ENCODE assay signal across 8 mouse cellular contexts in genomic region chr2:172940799-172941163, GRCm38 (mm10). TPM values are rescaled to one million over a fixed set of nuclear protein-coding genes. Genes with fewer than 3 reads are reported as not detected.
DNase-seq lines count a peak whose midpoint lies in the region; ATAC-seq and TF ChIP-seq lines count a peak whose summit lies in the region.

No protein-coding gene starts in this region.

- peaks cover 50% of the 10 kb centered on the region for H3K27me3 ChIP-seq in heart, postnatal 0 days (ENCODE audit: control insufficient read depth, insufficient read depth, low read length)
- H3K27me3 ChIP-seq in hindbrain, embryonic 12.5 days = peaks cover 96% of the 10 kb centered on the region
- H3K27me3 ChIP-seq in liver, postnatal 0 days (ENCODE audit: insufficient read depth, low read length) = peaks cover 61% of the 10 kb centered on the region

- ATAC-seq in heart, postnatal 0 days (ENCODE audit: insufficient read depth, low read depth) = 0 out of 2 replicates have a peak, but pooled peaks have one; percentile 3
- ATAC-seq in hindbrain, embryonic 12.5 days (ENCODE audit: low FRiP score) = 0 out of 2 replicates have a peak, but pooled peaks have one; percentile 1
- ATAC-seq in liver, postnatal 0 days = no peak

- H3K4me2 ChIP-seq in heart, postnatal 0 days (ENCODE audit: low read depth, low read length) = peak overlapping the region; percentile 93
- peak overlapping the region; percentile 83 for H3K4me2 ChIP-seq in hindbrain, embryonic 12.5 days (replicated peaks)
- peak overlapping the region; percentile 72 for H3K4me2 ChIP-seq in liver, postnatal 0 days (ENCODE audit: low read depth, low read length)

- H3K9me3 ChIP-seq in heart, postnatal 0 days (replicated peaks; ENCODE audit: control insufficient read depth, low read length) = no peaks in the 10 kb centered on the region
- H3K9me3 ChIP-seq in hindbrain, embryonic 12.5 days (replicated peaks) = no peaks in the 10 kb centered on the region
- H3K9me3 ChIP-seq in liver, postnatal 0 days (ENCODE audit: low read length) = no peaks in the 10 kb centered on the region

- 0 out of 2 replicates have a peak overlapping the region, but pooled peaks have one; percentile 83 for H3K27ac ChIP-seq in heart, postnatal 0 days (ENCODE audit: low read depth)
- no peak overlapping the region for H3K27ac ChIP-seq in cortical plate, adult 2 months (ENCODE audit: insufficient read depth, low read length)
- H3K27ac ChIP-seq in hindbrain, embryonic 12.5 days = no peak overlapping the region
- H3K27ac ChIP-seq in liver, postnatal 0 days (ENCODE audit: low read depth) = no peak overlapping the region

- no peak for TF ChIP-seq POLR2A in cortical plate, adult 2 months (IDR thresholded peaks at IDR 0.05; ENCODE audit: extremely low read depth, insufficient read depth, low read length)

- H3K4me3 ChIP-seq in heart, postnatal 0 days (ENCODE audit: low read depth, low read length) = peak overlapping the region; percentile 65
- H3K4me3 ChIP-seq in cortical plate, adult 2 months (ENCODE audit: insufficient read depth, low read length) = peak overlapping the region; percentile 38; the same call in 1 of the 2 replicates
- H3K4me3 ChIP-seq in hindbrain, embryonic 12.5 days = peak overlapping the region; percentile 38
- peak overlapping the region; percentile 47 for H3K4me3 ChIP-seq in liver, postnatal 0 days (ENCODE audit: low read depth, low read length)

- no peaks in the 10 kb centered on the region for H3K36me3 ChIP-seq in heart, postnatal 0 days (replicated peaks; ENCODE audit: control insufficient read depth, insufficient read depth, low read length)
- no peaks in the 10 kb centered on the region for H3K36me3 ChIP-seq in hindbrain, embryonic 12.5 days
- H3K36me3 ChIP-seq in liver, postnatal 0 days (replicated peaks; ENCODE audit: insufficient read depth, low read length) = no peaks in the 10 kb centered on the region

- H3K9ac ChIP-seq in heart, postnatal 0 days (replicated peaks; ENCODE audit: low read depth, low read length) = peak overlapping the region; percentile 66; the same call in 1 of the 2 replicates
- H3K9ac ChIP-seq in hindbrain, embryonic 12.5 days = peak overlapping the region; percentile 58; the same call in 1 of the 2 replicates
- no peak overlapping the region for H3K9ac ChIP-seq in liver, postnatal 0 days (replicated peaks)

- no peak for TF ChIP-seq CTCF in heart, postnatal 0 days (IDR thresholded peaks at IDR 0.05; ENCODE audit: low read depth)
- no peak for TF ChIP-seq CTCF in cortical plate, adult 2 months (IDR thresholded peaks at IDR 0.05; ENCODE audit: extremely low read depth, insufficient read depth, low read length)
- no peak for TF ChIP-seq CTCF in liver, postnatal 0 days (IDR thresholded peaks at IDR 0.05; ENCODE audit: low read depth)

- 1% methylated on average over 13 of the region's 13 CpGs for WGBS in heart, postnatal 0 days
- WGBS in hindbrain, embryonic 12.5 days = under 1% methylated on average over 12 of the region's 13 CpGs
- WGBS in liver, postnatal 0 days (ENCODE audit: insufficient replicate concordance) = 4% methylated on average over 13 of the region's 13 CpGs

- peaks cover 19% of the 10 kb centered on the region; the same call in 1 of the 2 replicates for H3K4me1 ChIP-seq in heart, postnatal 0 days (ENCODE audit: control insufficient read depth, insufficient read depth)
- no peaks in the 10 kb centered on the region for H3K4me1 ChIP-seq in cortical plate, adult 2 months (ENCODE audit: control insufficient read depth, insufficient read depth, low read length)
- peaks cover 54% of the 10 kb centered on the region for H3K4me1 ChIP-seq in hindbrain, embryonic 12.5 days
- 0 out of 2 replicates have a peak, but pooled peaks cover 7% of the 10 kb centered on the region for H3K4me1 ChIP-seq in liver, postnatal 0 days (ENCODE audit: insufficient read depth)

- no peak for TF ChIP-seq EP300 in heart, postnatal 0 days (IDR thresholded peaks at IDR 0.05; ENCODE audit: low read depth)
- TF ChIP-seq EP300 in liver, postnatal 0 days (IDR thresholded peaks at IDR 0.05; ENCODE audit: low read depth) = no peak

- no peak for DNase-seq in heart, postnatal 0 days (ENCODE audit: low spot score)
- no peak for DNase-seq in heart, adult 9 months (ENCODE audit: low spot score in 2 of 2)
- DNase-seq in liver, postnatal 0 days = no peak
- no peak for DNase-seq in adrenal gland, adult (ENCODE audit: inconsistent age in 2 of 2, low spot score in 1 of 2)
- no peak for DNase-seq in spleen, postnatal 4 days (ENCODE audit: low spot score in 2 of 2)
- DNase-seq in adrenal gland, postnatal 4 days (ENCODE audit: low spot score in 2 of 2) = no peak

RNA-seq across cellular contexts. Expression of gene Bmp7, which starts 0.7 kb away (rescaled TPM):
- 51.3 and 60.3 TPM in 2 replicates for total RNA-seq in heart, postnatal 0 days (2014; rRNA removed; ENCODE audit: low replicate concordance)
- 11.8 TPM in 2 replicates for polyA plus RNA-seq in heart, postnatal 0 days (2015; fragmentation: Nextera tagmentation; extraction: Ambion mirVana)
- polyA plus RNA-seq in cortical plate, adult 2 months (2012; rRNA removed) = 8.1 and 9.4 TPM in 2 replicates
- polyA plus RNA-seq in hindbrain, embryonic 12.5 days (2016; fragmentation: Nextera tagmentation; extraction: Ambion mirVana) = 18.3 and 19.0 TPM in 2 replicates
- 0.32 and 0.49 TPM in 2 replicates for polyA plus RNA-seq in liver, postnatal 0 days (2015; fragmentation: Nextera tagmentation; extraction: Ambion mirVana)
- 10 to 100 TPM in 1 of 2 experiments, 1 to 10 TPM in 1; 9.9 to 14.9 TPM for total RNA-seq in adrenal gland, postnatal 4 days (2021)

RNA-seq across cellular contexts. Expression of gene Spo11, which starts 36.7 kb away (rescaled TPM):
- total RNA-seq in heart, postnatal 0 days (2014; rRNA removed; ENCODE audit: low replicate concordance) = 19.1 TPM in 1 of 2 replicates, not detected in the other
- polyA plus RNA-seq in heart, postnatal 0 days (2015; fragmentation: Nextera tagmentation; extraction: Ambion mirVana) = 0.18 TPM in 1 of 2 replicates, not detected in the other
- polyA plus RNA-seq in cortical plate, adult 2 months (2012; rRNA removed) = 0.36 and 0.67 TPM in 2 replicates
- 0.50 and 0.93 TPM in 2 replicates for polyA plus RNA-seq in hindbrain, embryonic 12.5 days (2016; fragmentation: Nextera tagmentation; extraction: Ambion mirVana)
- 0.07 and 0.09 TPM in 2 replicates for polyA plus RNA-seq in liver, postnatal 0 days (2015; fragmentation: Nextera tagmentation; extraction: Ambion mirVana)
- total RNA-seq in adrenal gland, postnatal 4 days (2021) = not detected

RNA-seq across cellular contexts. Expression of gene Rae1, which starts 59.1 kb away (rescaled TPM):
- total RNA-seq in heart, postnatal 0 days (2014; rRNA removed; ENCODE audit: low replicate concordance) = 80.2 and 83.4 TPM in 2 replicates
- 70.5 and 76.7 TPM in 2 replicates for polyA plus RNA-seq in heart, postnatal 0 days (2015; fragmentation: Nextera tagmentation; extraction: Ambion mirVana)
- 68.4 and 79.6 TPM in 2 replicates for polyA plus RNA-seq in cortical plate, adult 2 months (2012; rRNA removed)
- 111 and 126 TPM in 2 replicates for polyA plus RNA-seq in hindbrain, embryonic 12.5 days (2016; fragmentation: Nextera tagmentation; extraction: Ambion mirVana)
- 40.0 and 41.5 TPM in 2 replicates for polyA plus RNA-seq in liver, postnatal 0 days (2015; fragmentation: Nextera tagmentation; extraction: Ambion mirVana)
- 10 to 100 TPM; 68.5 to 76.5 TPM for total RNA-seq in adrenal gland, postnatal 4 days (2021)
